Mouse (Mus musculus) heart, embryonic 15.5 days (tissue): ENCODE measurements around the gene Pum1. TPM values are rescaled to one million over a fixed set of nuclear protein-coding genes. Genes with fewer than 3 reads are reported as not detected.

Experiments used
- ATAC-seq: fragments of 200-750 bp; cut with Nextera tagmentation; replicated peaks from 2 replicates; pipeline ENCODE4 v1.8.0; 2017; ENCODE audit warnings: low read depth, moderate TSS enrichment; ENCODE audit not compliant: insufficient number of reproducible peaks, insufficient read depth, low FRiP score
- H3K27ac ChIP-seq: fragments of 300-500 bp; sonication (generic); 2 replicates; pipeline ENCODE4 v1.5.1; 2015; ENCODE audit warnings: mild to moderate bottlenecking, inconsistent platforms
- H3K27me3 ChIP-seq: fragments of 300-500 bp; sonication (generic); 2 replicates; pipeline ENCODE4 v1.6.1; 2015; ENCODE audit warnings: inconsistent platforms
- H3K36me3 ChIP-seq: fragments of 300-500 bp; sonication (generic); 2 replicates; pipeline ENCODE4 v1.6.1; 2015; ENCODE audit warnings: mild to moderate bottlenecking, inconsistent platforms
- H3K4me1 ChIP-seq: fragments of 300-500 bp; sonication (generic); replicated peaks from 2 replicates; pipeline ENCODE4 v1.6.1; 2015; ENCODE audit warnings: inconsistent platforms
- H3K4me2 ChIP-seq: fragments of 300-500 bp; sonication (generic); 2 replicates; pipeline ENCODE4 v1.6.1; 2015; ENCODE audit warnings: inconsistent platforms, mild to moderate bottlenecking, moderate library complexity
- H3K4me3 ChIP-seq: fragments of 300-500 bp; sonication (generic); 2 replicates; pipeline ENCODE4 v1.5.1; 2015; ENCODE audit warnings: mild to moderate bottlenecking, inconsistent platforms
- H3K9ac ChIP-seq: fragments of 300-500 bp; sonication (generic); 2 replicates; pipeline ENCODE4 v1.6.1; 2015; ENCODE audit warnings: mild to moderate bottlenecking, inconsistent platforms
- H3K9me3 ChIP-seq: fragments of 300-500 bp; sonication (generic); replicated peaks from 2 replicates; pipeline ENCODE4 v1.6.1; 2016; ENCODE audit warnings: inconsistent platforms
- WGBS: fragments of 180-500 bp; shearing (Covaris S2); methylation state at CpG from one replicate; pipeline ENCODE4 v1.1.7; 2015; ENCODE audit warnings: mixed read lengths; 5-methylcytosine and 5-hydroxymethylcytosine counted together
- polyA plus RNA-seq: library from polyadenylated mRNA; unstranded; fragments of >200 nt; fragmentation: Nextera tagmentation; extraction: Ambion mirVana; gene quantifications from 2 replicates; pipeline ENCODE4 v1.2.1, GENCODE M21; 2015

Gene Pum1
- polyA plus RNA-seq, 1 experiment from 2014 or later = 46.8 TPM

DNA sequence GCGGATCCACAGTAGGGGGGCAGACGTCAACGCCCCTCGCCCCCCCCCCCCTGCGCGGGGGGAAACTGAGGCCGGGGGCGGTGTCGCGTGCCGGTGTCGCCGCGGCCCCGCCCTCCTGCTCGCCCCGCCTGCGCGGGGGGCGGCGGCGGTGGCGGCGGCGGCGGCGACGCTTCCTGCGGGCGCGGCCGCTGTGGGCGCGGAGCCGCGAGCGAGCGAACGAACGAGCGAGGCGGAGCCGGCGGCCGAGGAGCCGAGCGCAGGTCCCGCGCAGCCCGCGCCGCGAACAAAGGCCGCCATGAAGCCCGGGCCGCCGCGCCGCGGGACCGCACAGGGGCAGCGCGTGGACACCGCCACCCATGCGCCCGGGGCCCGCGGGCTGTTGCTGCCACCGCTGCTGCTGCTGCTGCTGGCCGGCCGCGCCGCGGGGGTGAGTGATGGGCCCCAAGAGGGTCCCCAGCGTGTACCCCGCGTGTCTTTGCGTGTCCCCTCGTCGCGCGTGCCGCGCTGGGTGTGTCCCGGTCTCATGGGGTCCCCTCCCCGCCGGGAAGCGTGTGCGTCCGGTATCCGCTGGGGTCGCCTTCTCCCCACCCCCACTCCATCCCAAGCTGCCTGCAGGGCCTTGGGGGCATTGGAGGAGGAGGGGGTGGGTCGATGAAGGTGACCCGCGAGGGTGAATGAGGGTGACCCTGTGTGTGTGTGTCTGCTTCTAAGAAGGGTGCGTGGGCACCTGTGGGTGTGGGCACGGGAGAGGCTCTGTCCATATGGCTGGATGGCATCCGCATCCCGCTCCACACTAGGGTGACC is 129.5 kb downstream of the Pum1 start, which contains the start of gene Sdc3:
Sdc3 (plus strand) TSS at position 162 of the 804 bp plus-strand sequence.
- ATAC-seq = no peak; the same call in 1 of the 2 replicates
- H3K27me3 ChIP-seq = 0 out of 2 replicates have a peak, but pooled peaks cover 3% of the 10 kb centered on the region
- no peaks in the 10 kb centered on the region for H3K9me3 ChIP-seq
- H3K9ac ChIP-seq = peak within 1 kb of the TSS; percentile 96
- peaks cover 42% of the 10 kb centered on the region for H3K4me1 ChIP-seq
- peak within 1 kb of the TSS; percentile 99 for H3K4me2 ChIP-seq
- H3K36me3 ChIP-seq = no peaks in the 10 kb centered on the region
- peak within 1 kb of the TSS; percentile 88 for H3K4me3 ChIP-seq
- WGBS = 1% methylated on average over 72 of the region's 99 CpGs
- peak within 1 kb of the TSS; percentile 66 for H3K27ac ChIP-seq

GRCm38 (mm10) chr4:130793180-130793501 is 130.0 kb downstream of the Pum1 start:
- Histone ChIP-seq H3K9me3 (no peaks in the 10 kb centered on the region), H3K27ac (no peak overlapping the region), H3K27me3 (0 out of 2 replicates have a peak, but pooled peaks cover 3% of the 10 kb centered on the region), H3K9ac (peak overlapping the region; percentile 96), H3K4me3 (peak overlapping the region; percentile 88), H3K4me1 (peaks cover 48% of the 10 kb centered on the region), H3K4me2 (peak overlapping the region; percentile 99), H3K36me3 (no peaks in the 10 kb centered on the region)
- 49% methylated on average over 7 of the region's 7 CpGs for WGBS
- ATAC-seq = no peak

DNA sequence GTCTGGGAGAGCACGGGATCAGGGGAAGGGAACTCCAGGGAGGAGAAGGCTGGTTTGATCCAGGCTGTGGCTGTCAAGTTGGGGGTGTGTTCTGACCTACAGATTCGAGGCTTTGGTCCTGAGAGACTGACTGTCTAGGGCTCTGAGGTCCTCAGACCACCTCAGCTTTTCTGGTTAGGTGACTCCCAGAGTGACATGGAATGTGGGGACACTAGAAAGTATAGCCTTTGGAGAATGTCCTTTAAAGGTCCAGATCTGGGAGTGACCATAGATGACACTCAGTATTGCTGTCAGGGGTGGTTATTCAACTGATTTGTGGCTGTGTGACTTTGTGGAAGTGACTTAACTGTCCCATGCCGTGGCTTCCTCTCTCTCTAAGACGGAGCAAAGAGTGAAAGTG is 131.7 kb downstream of the Pum1 start:
- Histone ChIP-seq H3K36me3 (no peaks in the 10 kb centered on the region), H3K4me3 (no peak overlapping the region), H3K9ac (no peak overlapping the region), H3K27me3 (0 out of 2 replicates have a peak, but pooled peaks cover 3% of the 10 kb centered on the region), H3K4me2 (no peak overlapping the region), H3K9me3 (no peaks in the 10 kb centered on the region), H3K27ac (no peak overlapping the region), H3K4me1 (peaks cover 64% of the 10 kb centered on the region)
- 28% methylated on average over 4 of the region's 4 CpGs for WGBS
- ATAC-seq = no peak

- H3K27ac ChIP-seq = no peak overlapping the region; the same call in 1 of the 2 replicates
- 80% methylated on average over 6 of the region's 6 CpGs for WGBS
- H3K27me3 ChIP-seq = 0 out of 2 replicates have a peak, but pooled peaks cover 3% of the 10 kb centered on the region
- no peaks in the 10 kb centered on the region for H3K9me3 ChIP-seq
- H3K9ac ChIP-seq = no peak overlapping the region
- H3K4me1 ChIP-seq = peaks cover 72% of the 10 kb centered on the region
- no peak for ATAC-seq
- no peak overlapping the region for H3K4me2 ChIP-seq
- no peak overlapping the region for H3K4me3 ChIP-seq
- H3K36me3 ChIP-seq = no peaks in the 10 kb centered on the region
These were observed 132.8 kb downstream of the Pum1 start for GRCm38 (mm10) chr4:130795970-130796369.

DNA sequence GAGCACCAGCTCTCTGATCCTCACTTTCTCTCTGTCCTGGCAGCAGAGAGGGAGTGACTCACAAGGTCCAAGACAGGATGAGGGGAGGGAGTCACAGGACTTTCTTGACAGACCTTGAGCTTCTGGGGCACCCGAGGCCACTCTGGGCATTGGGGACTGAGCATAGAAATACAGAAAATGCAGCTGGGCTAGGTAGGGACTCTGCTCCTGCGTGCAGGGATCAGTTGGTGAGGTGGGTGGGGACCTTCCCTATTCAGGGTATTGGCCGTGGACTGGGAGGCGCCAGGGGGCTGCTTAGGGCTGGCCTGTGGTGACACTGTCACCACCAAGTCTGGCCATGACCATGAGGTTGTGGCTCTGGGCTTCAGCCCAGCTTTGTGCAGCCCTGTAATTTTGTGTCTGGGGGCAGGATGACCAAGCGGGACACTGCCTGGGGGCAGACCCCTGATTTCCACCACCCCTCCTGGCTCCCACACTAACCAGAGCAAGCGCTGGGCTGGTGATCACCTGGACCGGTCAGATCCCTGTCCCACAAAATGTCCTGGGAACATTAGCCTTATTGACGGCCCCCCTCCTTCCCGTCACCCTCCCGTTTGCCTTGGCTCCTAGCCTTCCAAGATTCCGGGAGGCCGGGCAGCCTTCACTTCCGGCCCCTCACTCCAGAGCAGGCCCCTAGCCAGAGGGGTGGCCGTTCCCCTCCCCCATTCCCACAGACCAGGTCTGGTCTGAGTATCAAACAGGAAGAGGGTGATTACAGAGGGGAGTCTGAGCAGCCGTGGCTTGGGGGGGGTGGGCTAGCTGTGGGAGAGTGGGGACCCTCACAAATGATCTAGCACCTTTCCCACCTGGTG is 134.3 kb downstream of the Pum1 start:
- 35% methylated on average over 15 of the region's 15 CpGs for WGBS
- Histone ChIP-seq H3K27ac (peak overlapping the region; percentile 75), H3K4me2 (peak overlapping the region; percentile 43), H3K27me3 (no peaks in the 10 kb centered on the region), H3K4me1 (peaks cover 78% of the 10 kb centered on the region), H3K9ac (no peak overlapping the region), H3K36me3 (no peaks in the 10 kb centered on the region), H3K4me3 (no peak overlapping the region), H3K9me3 (no peaks in the 10 kb centered on the region)
- peak; percentile 47; the same call in 1 of the 2 replicates for ATAC-seq

DNA sequence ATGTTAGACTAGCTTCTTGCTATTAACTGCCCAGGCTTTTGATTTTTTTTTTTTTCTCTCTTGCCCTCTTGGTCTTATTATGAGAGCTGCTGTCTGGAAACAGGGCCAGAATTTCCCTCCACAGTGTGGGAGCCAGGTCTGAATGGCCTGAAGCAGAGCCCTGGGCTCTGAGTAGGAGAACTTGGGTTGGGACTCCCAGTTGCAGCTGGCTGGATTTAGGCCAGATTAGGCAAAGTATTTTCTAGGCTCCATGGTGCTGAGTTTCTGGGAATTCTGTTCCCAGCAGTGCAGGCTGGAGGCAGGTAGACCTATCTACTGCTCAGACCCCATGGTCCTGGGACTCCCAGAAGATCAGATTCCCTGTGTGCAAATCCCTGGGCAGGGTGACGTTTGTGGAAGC is 135.3 kb downstream of the Pum1 start:
- 40% methylated on average over 1 of the region's 1 CpGs for WGBS
- peaks cover 81% of the 10 kb centered on the region for H3K4me1 ChIP-seq
- H3K4me2 ChIP-seq = no peak overlapping the region

GRCm38 (mm10) chr4:130799118-130799517 is 136.0 kb downstream of the Pum1 start:
- H3K27me3 ChIP-seq = no peaks in the 10 kb centered on the region
- H3K9me3 ChIP-seq = no peaks in the 10 kb centered on the region
- no peaks in the 10 kb centered on the region for H3K36me3 ChIP-seq
- WGBS = 49% methylated on average over 4 of the region's 4 CpGs
- H3K4me2 ChIP-seq = no peak overlapping the region
- peak overlapping the region; percentile 75 for H3K27ac ChIP-seq
- no peak; the same call in 1 of the 2 replicates for ATAC-seq
- peaks cover 85% of the 10 kb centered on the region for H3K4me1 ChIP-seq
- no peak overlapping the region for H3K9ac ChIP-seq
- no peak overlapping the region for H3K4me3 ChIP-seq

More for the DNA sequence above, 135.3 kb downstream of the Pum1 start:
- no peak overlapping the region for H3K9ac ChIP-seq
- H3K27ac ChIP-seq = peak overlapping the region; percentile 75
- H3K9me3 ChIP-seq = no peaks in the 10 kb centered on the region
- no peaks in the 10 kb centered on the region for H3K36me3 ChIP-seq
- H3K27me3 ChIP-seq = no peaks in the 10 kb centered on the region
- ATAC-seq = no peak
- H3K4me3 ChIP-seq = no peak overlapping the region

DNA sequence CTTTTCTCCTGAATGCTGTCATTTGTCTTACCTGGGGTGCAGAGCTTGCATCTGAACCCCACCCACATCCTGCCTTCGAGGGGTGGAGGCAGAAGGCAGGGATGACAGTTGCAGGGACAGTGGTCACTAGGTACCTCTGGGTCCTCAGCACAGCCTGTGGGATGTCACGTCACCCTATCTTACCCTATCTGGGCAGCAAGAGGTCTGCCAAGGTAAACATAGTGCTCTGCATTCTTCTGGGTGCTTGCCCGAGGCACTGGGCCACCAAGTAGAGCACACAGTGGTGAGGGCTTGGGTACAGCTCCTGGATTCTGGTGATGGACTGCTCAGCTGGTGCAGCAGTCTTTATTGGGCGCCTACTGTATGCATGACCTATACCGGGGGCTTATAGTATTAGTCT is 136.5 kb downstream of the Pum1 start:
- Histone ChIP-seq H3K4me1 (peaks cover 84% of the 10 kb centered on the region), H3K4me2 (no peak overlapping the region), H3K27me3 (no peaks in the 10 kb centered on the region), H3K9ac (no peak overlapping the region), H3K9me3 (no peaks in the 10 kb centered on the region), H3K27ac (peak overlapping the region; percentile 75), H3K4me3 (no peak overlapping the region), H3K36me3 (no peaks in the 10 kb centered on the region)
- WGBS = 58% methylated on average over 5 of the region's 5 CpGs
- ATAC-seq = no peak

DNA sequence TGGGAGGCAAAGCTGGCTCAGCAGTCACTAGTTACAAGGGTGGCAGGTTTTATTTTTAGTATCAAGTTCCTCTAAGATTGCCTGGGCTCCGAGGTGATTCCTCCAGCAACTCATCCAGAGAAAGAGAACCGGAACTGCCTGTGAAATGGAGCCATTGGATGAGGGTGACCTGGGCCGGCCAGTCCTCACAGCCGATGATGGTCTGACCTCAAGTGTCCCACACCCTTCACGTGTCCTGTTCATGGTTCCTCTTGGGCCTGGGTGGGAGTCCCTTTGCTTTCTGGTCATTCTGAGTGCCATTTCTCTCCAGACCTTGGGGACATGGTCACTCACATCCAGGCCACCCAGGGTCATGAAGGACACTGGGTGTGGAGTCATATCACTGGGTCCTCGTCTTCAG is 137.0 kb downstream of the Pum1 start:
- H3K4me2 ChIP-seq = no peak overlapping the region
- H3K9ac ChIP-seq = no peak overlapping the region
- peaks cover 84% of the 10 kb centered on the region for H3K4me1 ChIP-seq
- H3K9me3 ChIP-seq = no peaks in the 10 kb centered on the region
- H3K27ac ChIP-seq = peak overlapping the region; percentile 75; the same call in 1 of the 2 replicates
- H3K4me3 ChIP-seq = no peak overlapping the region
- H3K27me3 ChIP-seq = no peaks in the 10 kb centered on the region
- ATAC-seq = no peak
- H3K36me3 ChIP-seq = no peaks in the 10 kb centered on the region
- 62% methylated on average over 6 of the region's 6 CpGs for WGBS

DNA sequence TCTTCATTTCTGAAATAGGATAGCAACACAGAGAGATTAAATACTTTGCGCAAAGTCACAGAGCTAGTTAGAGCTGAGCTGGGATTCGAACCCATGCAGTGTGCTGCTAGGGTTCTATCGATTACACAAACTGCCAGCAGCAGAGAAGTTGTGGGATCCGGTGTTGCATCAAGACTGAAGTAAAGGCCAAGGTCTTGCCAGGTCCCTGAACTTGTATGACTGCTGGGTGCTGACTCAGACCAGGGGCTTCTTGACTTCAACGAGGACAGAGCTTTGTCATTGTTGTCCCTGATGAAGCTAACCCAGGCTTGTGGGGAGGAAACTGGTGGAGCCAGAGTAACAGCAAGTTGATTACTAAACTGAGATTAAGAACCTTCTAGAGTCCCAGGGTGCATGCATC is 138.1 kb downstream of the Pum1 start:
- peak overlapping the region; percentile 63; the same call in 1 of the 2 replicates for H3K27ac ChIP-seq
- WGBS = 86% methylated on average over 5 of the region's 5 CpGs
- H3K4me1 ChIP-seq = peaks cover 84% of the 10 kb centered on the region
- H3K36me3 ChIP-seq = no peaks in the 10 kb centered on the region
- H3K4me2 ChIP-seq = no peak overlapping the region
- no peak for ATAC-seq
- no peaks in the 10 kb centered on the region for H3K27me3 ChIP-seq
- H3K9ac ChIP-seq = no peak overlapping the region
- H3K9me3 ChIP-seq = no peaks in the 10 kb centered on the region
- no peak overlapping the region for H3K4me3 ChIP-seq

GRCm38 (mm10) chr4:130801624-130802329 is 138.7 kb downstream of the Pum1 start:
- no peak for ATAC-seq
- Histone ChIP-seq H3K9ac (no peak overlapping the region), H3K4me3 (no peak overlapping the region), H3K36me3 (no peaks in the 10 kb centered on the region), H3K9me3 (no peaks in the 10 kb centered on the region), H3K27me3 (no peaks in the 10 kb centered on the region), H3K4me1 (peaks cover 82% of the 10 kb centered on the region), H3K27ac (peak overlapping the region; percentile 63), H3K4me2 (peak overlapping the region; percentile 25; the same call in 1 of the 2 replicates)
- 61% methylated on average over 10 of the region's 10 CpGs for WGBS
